Mouse (Mus musculus): ENCODE data around the gene Nudt5. TPM values are rescaled to one million over a fixed set of nuclear protein-coding genes. Genes with fewer than 3 reads are reported as not detected.

Nudt5 gene
- total and polyA plus RNA-seq, 3 experiments: 20.7 to 118 (median 91.0) TPM

DNA sequence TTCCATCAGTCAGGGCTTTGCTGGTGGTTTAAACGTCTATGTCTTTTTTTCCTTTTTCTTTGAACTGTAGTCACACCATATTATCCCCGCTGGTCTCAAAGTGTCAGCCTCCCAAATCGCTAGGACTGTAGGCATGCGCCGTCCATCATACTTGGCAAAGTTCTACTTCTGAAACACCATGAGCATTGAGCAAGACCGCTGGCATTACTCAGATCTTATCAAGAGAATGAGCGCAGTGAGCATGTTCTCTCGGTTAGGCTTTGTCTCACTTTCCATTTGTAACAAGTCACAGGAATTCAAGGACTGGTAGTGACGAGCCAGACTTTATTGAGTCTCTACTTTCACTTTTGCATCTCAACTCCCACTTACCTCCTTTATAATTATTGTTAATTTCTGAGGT is 6.3 kb downstream of the Nudt5 start:
- Histone ChIP-seq H3K9me3 (replicated peaks) (no peaks in the 10 kb centered on the region), H3K36me3 (replicated peaks) (peaks cover 81% of the 10 kb centered on the region), H3K4me1 (ENCODE audit: insufficient read depth, low read depth, low read length) (peaks cover 60% of the 10 kb centered on the region), H3K4me3 (ENCODE audit: low read depth, low read length) (no peak overlapping the region), H3K27me3 (ENCODE audit: insufficient read depth, low read length) (no peaks in the 10 kb centered on the region)
- DNase-seq (ENCODE audit: low spot score): no peak
- no peak for ATAC-seq (ENCODE audit: extremely low read depth, insufficient number of reproducible peaks, low FRiP score, poor library complexity, severe bottlenecking)
- TF ChIP-seq CTCF (IDR thresholded peaks at IDR 0.05; ENCODE audit: low read depth, low read length) (no peak), GATA2 (IDR thresholded peaks at IDR 0.05; ENCODE audit: borderline replicate concordance, low read depth, low read length) (no peak)

DNA sequence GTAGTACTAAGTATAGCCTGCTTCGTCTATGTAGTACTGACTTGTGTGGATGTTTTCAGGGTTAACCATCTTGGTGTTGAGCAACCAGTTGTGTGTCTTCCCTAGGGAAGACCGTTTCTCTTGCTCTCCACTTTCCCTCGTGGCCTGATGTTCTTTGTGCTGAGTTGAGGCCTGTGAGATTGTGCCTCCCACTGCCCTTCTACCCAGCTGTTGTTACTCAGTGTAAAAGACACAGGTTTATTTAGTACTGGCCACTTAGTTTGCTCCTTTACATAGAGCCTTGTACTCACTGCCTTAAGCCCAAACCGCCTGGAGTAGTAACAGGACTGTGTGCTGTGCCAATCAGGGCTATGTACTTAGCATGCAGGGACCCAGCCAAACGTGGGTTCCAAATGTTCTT is 7.0 kb downstream of the Nudt5 start:
- Histone ChIP-seq H3K4me3 (ENCODE audit: low read depth, low read length) (no peak overlapping the region), H3K27me3 (ENCODE audit: insufficient read depth, low read length) (no peaks in the 10 kb centered on the region), H3K9me3 (replicated peaks) (no peaks in the 10 kb centered on the region), H3K36me3 (replicated peaks) (peaks cover 82% of the 10 kb centered on the region), H3K4me1 (ENCODE audit: insufficient read depth, low read depth, low read length) (peaks cover 54% of the 10 kb centered on the region)
- no peak for TF ChIP-seq POLR2AphosphoS5 (IDR thresholded peaks at IDR 0.05; ENCODE audit: insufficient replicate concordance, low read depth, low read length)
- TF ChIP-seq CTCF (IDR thresholded peaks at IDR 0.05; ENCODE audit: low read depth, low read length): no peak
- TF ChIP-seq TAL1 (conservative IDR thresholded peaks at IDR 0.05; ENCODE audit: low read depth, low read length): no peak
- no peak for TF ChIP-seq GATA2 (IDR thresholded peaks at IDR 0.05; ENCODE audit: borderline replicate concordance, low read depth, low read length)
- TF ChIP-seq GATA1 (IDR thresholded peaks at IDR 0.05; ENCODE audit: borderline replicate concordance, low read length): no peak
- DNase-seq (ENCODE audit: low spot score) (no peak), ATAC-seq (ENCODE audit: extremely low read depth, insufficient number of reproducible peaks, low FRiP score, poor library complexity, severe bottlenecking) (no peak)

DNA sequence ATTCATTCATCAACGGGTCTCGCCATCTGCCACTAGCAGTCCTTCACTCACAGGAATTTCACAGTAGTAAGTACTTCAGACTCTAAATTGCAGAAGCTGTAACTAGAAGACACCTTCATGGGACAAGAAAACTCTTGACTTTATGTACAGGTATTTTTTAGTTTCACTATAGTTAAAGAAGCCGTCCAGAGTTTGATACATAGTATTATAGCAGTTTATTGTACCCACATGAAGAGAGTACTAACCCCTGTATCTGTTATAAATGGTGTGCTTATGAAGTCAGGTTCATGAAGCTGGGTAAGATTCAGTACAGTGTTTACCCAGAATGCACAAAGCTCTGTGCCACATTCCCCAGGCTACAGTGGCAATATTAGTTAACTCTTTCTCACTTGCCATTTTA is 18.0 kb downstream of the Nudt5 start, which contains the start of gene Gm13199:
TSS of gene Gm13199 (minus strand) at position 101 of the 400 bp plus-strand sequence.
- TF ChIP-seq POLR2AphosphoS5 (IDR thresholded peaks at IDR 0.05; ENCODE audit: insufficient replicate concordance, low read depth, low read length) (no peak), GATA2 (IDR thresholded peaks at IDR 0.05; ENCODE audit: borderline replicate concordance, low read depth, low read length) (no peak), GATA1 (IDR thresholded peaks at IDR 0.05; ENCODE audit: borderline replicate concordance, low read length) (no peak), TAL1 (conservative IDR thresholded peaks at IDR 0.05; ENCODE audit: low read depth, low read length) (no peak), CTCF (IDR thresholded peaks at IDR 0.05; ENCODE audit: low read depth, low read length) (no peak)
- ATAC-seq (ENCODE audit: extremely low read depth, insufficient number of reproducible peaks, low FRiP score, poor library complexity, severe bottlenecking) (no peak), DNase-seq (ENCODE audit: low spot score) (no peak)
- Histone ChIP-seq H3K27me3 (ENCODE audit: insufficient read depth, low read length) (no peaks in the 10 kb centered on the region), H3K36me3 (replicated peaks) (peaks cover 93% of the 10 kb centered on the region), H3K4me1 (ENCODE audit: insufficient read depth, low read depth, low read length) (no peaks in the 10 kb centered on the region), H3K9me3 (replicated peaks) (no peaks in the 10 kb centered on the region), H3K4me3 (ENCODE audit: low read depth, low read length) (no peak within 1 kb of the TSS)

GRCm38 (mm10) chr2:5867681-5868080 is 22.9 kb downstream of the Nudt5 start:
- DNase-seq (ENCODE audit: low spot score) (no peak), ATAC-seq (ENCODE audit: extremely low read depth, insufficient number of reproducible peaks, low FRiP score, poor library complexity, severe bottlenecking) (no peak)
- no peak overlapping the region for H3K4me3 ChIP-seq (ENCODE audit: low read depth, low read length)
- TF ChIP-seq TAL1 (conservative IDR thresholded peaks at IDR 0.05; ENCODE audit: low read depth, low read length) (no peak), POLR2AphosphoS5 (IDR thresholded peaks at IDR 0.05; ENCODE audit: insufficient replicate concordance, low read depth, low read length) (no peak), GATA2 (IDR thresholded peaks at IDR 0.05; ENCODE audit: borderline replicate concordance, low read depth, low read length) (no peak), GATA1 (IDR thresholded peaks at IDR 0.05; ENCODE audit: borderline replicate concordance, low read length) (no peak), CTCF (IDR thresholded peaks at IDR 0.05; ENCODE audit: low read depth, low read length) (no peak)
- H3K27me3 ChIP-seq (ENCODE audit: insufficient read depth, low read length): no peaks in the 10 kb centered on the region
- H3K36me3 ChIP-seq (replicated peaks): peaks cover 85% of the 10 kb centered on the region
- no peaks in the 10 kb centered on the region for H3K4me1 ChIP-seq (ENCODE audit: insufficient read depth, low read depth, low read length)
- H3K9me3 ChIP-seq (replicated peaks): no peaks in the 10 kb centered on the region

DNA sequence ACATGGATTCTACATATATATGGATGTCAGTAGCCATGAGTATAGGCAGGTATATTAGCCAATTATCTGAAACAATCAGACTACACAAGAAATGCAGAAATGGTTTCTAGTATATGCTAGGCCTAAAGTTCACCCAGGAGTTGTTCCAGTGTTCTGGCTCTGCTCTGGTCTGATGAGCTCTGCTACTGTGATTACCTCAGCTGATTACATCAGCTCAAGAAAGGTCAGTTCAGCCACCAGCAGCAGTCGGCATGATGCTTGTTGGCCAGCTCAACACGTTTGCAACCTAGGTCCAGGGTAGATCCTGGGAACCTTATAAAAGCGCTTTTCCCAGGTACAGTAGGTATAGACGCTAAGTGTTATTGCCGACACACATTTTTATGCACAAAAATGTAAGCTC is 24.9 kb downstream of the Nudt5 start:
- no peaks in the 10 kb centered on the region for H3K4me1 ChIP-seq (ENCODE audit: insufficient read depth, low read depth, low read length)
- DNase-seq (ENCODE audit: low spot score): no peak
- TF ChIP-seq GATA2 (IDR thresholded peaks at IDR 0.05; ENCODE audit: borderline replicate concordance, low read depth, low read length): no peak
- TF ChIP-seq TAL1 (conservative IDR thresholded peaks at IDR 0.05; ENCODE audit: low read depth, low read length): no peak
- no peak for TF ChIP-seq CTCF (IDR thresholded peaks at IDR 0.05; ENCODE audit: low read depth, low read length)
- no peaks in the 10 kb centered on the region for H3K27me3 ChIP-seq (ENCODE audit: insufficient read depth, low read length)
- ATAC-seq (ENCODE audit: extremely low read depth, insufficient number of reproducible peaks, low FRiP score, poor library complexity, severe bottlenecking): no peak
- H3K9me3 ChIP-seq (replicated peaks): no peaks in the 10 kb centered on the region
- no peak overlapping the region for H3K4me3 ChIP-seq (ENCODE audit: low read depth, low read length)
- peaks cover 85% of the 10 kb centered on the region for H3K36me3 ChIP-seq (replicated peaks)

DNA sequence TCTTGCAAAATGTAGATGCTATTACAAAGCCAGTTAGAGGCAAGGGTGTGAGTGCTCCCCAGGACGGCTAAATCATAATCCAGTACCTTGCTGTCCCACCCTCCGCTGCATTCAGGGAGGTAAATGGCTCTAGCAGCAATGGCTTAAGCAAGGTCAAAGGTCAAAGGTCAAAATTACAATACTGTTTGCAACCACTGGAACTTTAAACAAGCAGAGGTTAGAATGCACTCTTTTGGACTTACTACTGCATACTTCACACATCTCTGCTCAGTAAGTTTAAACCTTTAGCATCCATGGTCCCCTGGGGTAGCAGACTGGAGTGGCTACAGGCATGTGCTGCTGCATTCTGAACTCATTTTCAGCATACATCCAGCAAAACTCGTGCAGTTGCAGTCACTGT is 32.6 kb downstream of the Nudt5 start:
- no peaks in the 10 kb centered on the region for H3K9me3 ChIP-seq (replicated peaks)
- no peak overlapping the region for H3K4me3 ChIP-seq (ENCODE audit: low read depth, low read length)
- H3K27me3 ChIP-seq (ENCODE audit: insufficient read depth, low read length): no peaks in the 10 kb centered on the region
- no peak for DNase-seq (ENCODE audit: low spot score)
- ATAC-seq (ENCODE audit: extremely low read depth, insufficient number of reproducible peaks, low FRiP score, poor library complexity, severe bottlenecking): no peak
- H3K4me1 ChIP-seq (ENCODE audit: insufficient read depth, low read depth, low read length): peaks cover 2% of the 10 kb centered on the region; the same call in 1 of the 2 replicates
- TF ChIP-seq GATA1 (IDR thresholded peaks at IDR 0.05; ENCODE audit: borderline replicate concordance, low read length) (no peak), GATA2 (IDR thresholded peaks at IDR 0.05; ENCODE audit: borderline replicate concordance, low read depth, low read length) (no peak), TAL1 (conservative IDR thresholded peaks at IDR 0.05; ENCODE audit: low read depth, low read length) (no peak), CTCF (IDR thresholded peaks at IDR 0.05; ENCODE audit: low read depth, low read length) (no peak), POLR2AphosphoS5 (IDR thresholded peaks at IDR 0.05; ENCODE audit: insufficient replicate concordance, low read depth, low read length) (no peak)
- peaks cover 89% of the 10 kb centered on the region for H3K36me3 ChIP-seq (replicated peaks)

- TF ChIP-seq POLR2AphosphoS5 (IDR thresholded peaks at IDR 0.05; ENCODE audit: insufficient replicate concordance, low read depth, low read length) (no peak), TAL1 (conservative IDR thresholded peaks at IDR 0.05; ENCODE audit: low read depth, low read length) (no peak), GATA1 (IDR thresholded peaks at IDR 0.05; ENCODE audit: borderline replicate concordance, low read length) (no peak), GATA2 (IDR thresholded peaks at IDR 0.05; ENCODE audit: borderline replicate concordance, low read depth, low read length) (no peak), CTCF (IDR thresholded peaks at IDR 0.05; ENCODE audit: low read depth, low read length) (no peak)
- Histone ChIP-seq H3K4me3 (ENCODE audit: low read depth, low read length) (no peak overlapping the region), H3K4me1 (ENCODE audit: insufficient read depth, low read depth, low read length) (peaks cover 18% of the 10 kb centered on the region), H3K27me3 (ENCODE audit: insufficient read depth, low read length) (no peaks in the 10 kb centered on the region), H3K36me3 (replicated peaks) (peaks cover 77% of the 10 kb centered on the region), H3K9me3 (replicated peaks) (no peaks in the 10 kb centered on the region)
- DNase-seq (ENCODE audit: low spot score): no peak
- no peak for ATAC-seq (ENCODE audit: extremely low read depth, insufficient number of reproducible peaks, low FRiP score, poor library complexity, severe bottlenecking)
These were observed 44.0 kb downstream of the Nudt5 start for GRCm38 (mm10) chr2:5888865-5889264.

All from G1E (cell line).